Mouse (Mus musculus): ENCODE results near the gene Adam23. TPM values are rescaled to one million over a fixed set of nuclear protein-coding genes. Genes with fewer than 3 reads are reported as not detected.
"Not testable (repeated sequence)": the region's sequence is repeated elsewhere in the genome, so short reads cannot be mapped to it uniquely, and the experiment has no call there.

Gene Adam23
- total and polyA plus RNA-seq, 2 experiments from 2014 or later: 16.4 to 65.6 TPM

DNA sequence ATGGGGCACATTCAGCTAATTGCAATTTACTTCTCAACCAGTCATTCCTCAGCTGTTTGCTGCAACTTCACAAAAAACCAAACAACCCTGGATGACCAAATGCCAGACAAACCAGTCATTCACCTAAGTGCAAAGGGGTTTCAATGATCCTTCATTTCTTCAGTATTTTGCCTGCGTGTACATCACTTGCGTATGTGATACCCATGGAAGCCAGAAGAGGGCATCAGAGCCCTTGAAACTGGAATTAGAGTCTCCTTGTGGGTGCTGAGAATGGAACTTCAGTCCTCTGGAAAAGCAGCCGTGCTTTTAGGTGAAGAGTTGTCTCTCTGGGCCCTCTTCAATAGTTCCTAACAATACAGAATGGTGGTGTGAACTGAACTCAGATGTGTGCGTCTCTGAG, 163.9 kb downstream of the Adam23 start:
- Histone ChIP-seq H3K4me2 (ENCODE audit: low read depth) (no peak overlapping the region), H3K4me3 (ENCODE audit: low read depth, low read length) (no peak overlapping the region), H3K27me3 (ENCODE audit: insufficient read depth, low read length) (0 out of 2 replicates have a peak, but pooled peaks cover 2% of the 10 kb centered on the region), H3K4me1 (ENCODE audit: insufficient read depth) (no peaks in the 10 kb centered on the region), H3K27ac (ENCODE audit: low read depth, low read length) (no peak overlapping the region), H3K9ac (no peak overlapping the region), H3K9me3 (ENCODE audit: low read length) (no peaks in the 10 kb centered on the region), H3K36me3 (ENCODE audit: insufficient read depth) (no peaks in the 10 kb centered on the region)
- TF ChIP-seq CTCF (IDR thresholded peaks at IDR 0.05; ENCODE audit: low read depth): peak; percentile 18; the same call in 1 of the 2 replicates
- 90% methylated on average over 4 of the region's 4 CpGs for WGBS
- ATAC-seq: no peak
- no peak for DNase-seq

DNA sequence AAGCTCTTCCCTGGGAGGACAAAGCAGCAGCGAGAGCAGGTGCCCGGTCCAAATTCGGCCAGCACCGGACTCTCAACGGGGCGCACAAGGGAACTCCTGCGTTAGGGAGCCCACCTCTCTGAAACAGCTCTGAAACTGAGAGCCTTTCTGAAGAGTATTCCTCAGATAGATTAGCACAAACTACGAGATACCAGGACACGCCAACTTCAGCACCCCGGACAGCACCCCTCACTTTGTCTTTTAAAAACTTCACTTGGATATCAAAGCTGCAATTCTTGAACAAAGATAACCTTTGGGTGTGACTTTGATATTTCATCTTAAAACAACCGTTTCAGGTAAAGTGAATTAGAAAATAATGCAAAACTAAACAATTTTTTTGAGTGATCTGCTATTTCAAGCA, 168.9 kb downstream of the Adam23 start:
- ATAC-seq: no peak
- WGBS: 3% methylated on average over 11 of the region's 11 CpGs
- Histone ChIP-seq H3K27ac (ENCODE audit: low read depth, low read length) (no peak overlapping the region), H3K9ac (no peak overlapping the region), H3K9me3 (ENCODE audit: low read length) (no peaks in the 10 kb centered on the region), H3K27me3 (ENCODE audit: insufficient read depth, low read length) (peaks cover 7% of the 10 kb centered on the region; the same call in 1 of the 2 replicates), H3K4me3 (ENCODE audit: low read depth, low read length) (peak overlapping the region; percentile 9; the same call in 1 of the 2 replicates), H3K4me2 (ENCODE audit: low read depth) (peak overlapping the region; percentile 38; the same call in 1 of the 2 replicates), H3K4me1 (ENCODE audit: insufficient read depth) (no peaks in the 10 kb centered on the region), H3K36me3 (ENCODE audit: insufficient read depth) (no peaks in the 10 kb centered on the region)
- TF ChIP-seq CTCF (IDR thresholded peaks at IDR 0.05; ENCODE audit: low read depth): no peak
- DNase-seq: no peak

DNA sequence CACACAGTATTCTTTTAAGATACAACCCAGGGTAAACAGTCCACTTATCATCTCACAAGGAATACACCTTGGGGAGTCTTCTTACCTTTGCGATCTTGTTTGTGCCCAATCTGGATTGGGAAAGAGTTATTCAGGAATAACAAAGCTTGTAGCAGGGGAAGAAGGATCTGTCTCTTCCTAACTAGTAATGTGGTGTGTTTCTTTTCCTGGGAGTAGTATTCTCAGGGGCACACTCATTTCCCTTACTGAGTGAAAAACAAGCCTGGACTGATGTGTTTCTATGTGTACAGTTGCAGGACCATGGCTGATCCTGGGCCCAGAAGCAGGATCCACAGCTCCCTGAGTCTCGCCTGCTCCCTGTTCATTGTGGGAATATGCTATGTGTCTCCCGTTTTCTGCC, 170.0 kb downstream of the Adam23 start, which contains the start of gene Gm39653:
Gm39653 (plus strand) TSS at position 301 of the 400 bp plus-strand sequence.
- no peak for ATAC-seq
- Histone ChIP-seq H3K9me3 (ENCODE audit: low read length) (no peaks in the 10 kb centered on the region), H3K27ac (ENCODE audit: low read depth, low read length) (no peak within 1 kb of the TSS), H3K4me3 (ENCODE audit: low read depth, low read length) (no peak within 1 kb of the TSS), H3K4me2 (ENCODE audit: low read depth) (no peak within 1 kb of the TSS), H3K27me3 (ENCODE audit: insufficient read depth, low read length) (peaks cover 7% of the 10 kb centered on the region; the same call in 1 of the 2 replicates), H3K9ac (no peak within 1 kb of the TSS), H3K36me3 (ENCODE audit: insufficient read depth) (no peaks in the 10 kb centered on the region), H3K4me1 (ENCODE audit: insufficient read depth) (no peaks in the 10 kb centered on the region)
- DNase-seq: no peak
- TF ChIP-seq CTCF (IDR thresholded peaks at IDR 0.05; ENCODE audit: low read depth): no peak
- WGBS: 85% methylated on average over 3 of the region's 3 CpGs

DNA sequence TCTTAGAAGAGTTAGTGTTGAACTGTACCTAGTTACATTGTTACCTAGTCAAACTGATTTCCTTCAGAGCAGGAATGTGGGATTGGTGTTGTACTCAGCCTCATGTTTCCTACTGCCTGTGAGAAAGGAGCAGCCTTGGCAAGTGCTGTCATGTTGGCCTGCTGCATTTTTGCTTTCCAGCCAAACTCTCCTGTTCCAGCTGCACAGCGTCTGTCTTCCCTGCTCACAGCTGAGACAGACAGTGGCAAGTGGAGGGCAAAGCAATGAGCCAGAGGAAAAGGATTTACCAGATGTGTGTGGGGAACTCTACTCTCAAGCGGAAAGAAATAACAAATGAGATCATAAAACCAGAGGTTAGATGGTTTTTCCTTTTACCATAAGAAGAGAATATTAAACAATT, 182.5 kb downstream of the Adam23 start:
- no peak for TF ChIP-seq CTCF (IDR thresholded peaks at IDR 0.05; ENCODE audit: low read depth)
- ATAC-seq (no peak), DNase-seq (no peak)
- H3K27ac ChIP-seq (ENCODE audit: low read depth, low read length): no peak overlapping the region
- no peak overlapping the region for H3K4me2 ChIP-seq (ENCODE audit: low read depth)
- no peak overlapping the region for H3K4me3 ChIP-seq (ENCODE audit: low read depth, low read length)
- H3K4me1 ChIP-seq (ENCODE audit: insufficient read depth): no peaks in the 10 kb centered on the region
- WGBS: 59% methylated on average over 2 of the region's 2 CpGs
- H3K27me3 ChIP-seq (ENCODE audit: insufficient read depth, low read length): no peaks in the 10 kb centered on the region
- no peaks in the 10 kb centered on the region for H3K9me3 ChIP-seq (ENCODE audit: low read length)
- H3K36me3 ChIP-seq (ENCODE audit: insufficient read depth): no peaks in the 10 kb centered on the region
- no peak overlapping the region for H3K9ac ChIP-seq

DNA sequence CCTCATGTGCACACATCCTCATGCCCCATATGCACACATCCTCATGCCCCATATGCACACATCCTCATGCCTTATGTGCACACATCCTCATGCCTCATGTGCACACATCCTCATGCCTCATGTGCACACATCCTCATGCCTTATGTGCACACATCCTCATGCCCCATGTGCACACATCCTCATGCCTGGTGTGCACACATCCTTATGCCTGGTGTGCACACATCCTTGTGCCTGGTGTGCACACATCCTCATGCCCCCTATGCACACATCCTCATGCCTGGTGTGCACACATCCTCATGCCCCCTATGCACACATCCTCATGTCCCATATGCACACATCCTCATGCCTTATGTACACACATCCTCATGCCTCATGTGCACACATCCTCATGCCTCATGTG, 184.7 kb downstream of the Adam23 start:
- H3K9me3 ChIP-seq (ENCODE audit: low read length); DNase-seq; H3K4me1 ChIP-seq (ENCODE audit: insufficient read depth); H3K27me3 ChIP-seq (ENCODE audit: insufficient read depth, low read length); H3K4me3 ChIP-seq (ENCODE audit: low read depth, low read length); H3K4me2 ChIP-seq (ENCODE audit: low read depth); H3K9ac ChIP-seq; ATAC-seq; H3K36me3 ChIP-seq (ENCODE audit: insufficient read depth); H3K27ac ChIP-seq (ENCODE audit: low read depth, low read length): not testable (repeated sequence)

DNA sequence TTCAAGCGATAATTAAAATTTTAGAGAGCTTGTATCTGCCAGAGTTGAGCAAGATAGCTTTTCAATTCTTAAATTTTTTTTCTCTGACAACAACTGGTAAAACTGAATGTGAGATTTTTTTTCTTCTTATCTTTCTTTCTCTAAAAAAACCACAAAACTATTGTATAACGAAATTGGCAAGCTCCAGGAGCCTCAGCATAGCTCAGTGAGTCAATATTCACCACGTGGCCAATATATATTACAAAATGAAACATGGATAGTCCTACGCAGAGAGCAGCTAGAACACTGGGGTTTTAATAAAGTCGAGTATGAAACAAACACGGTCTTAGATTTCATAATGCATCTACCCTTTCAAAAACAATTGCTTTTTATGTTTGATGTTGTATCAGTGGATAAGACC, 194.2 kb downstream of the Adam23 start:
- Histone ChIP-seq H3K4me3 (ENCODE audit: low read depth, low read length) (no peak overlapping the region), H3K4me1 (ENCODE audit: insufficient read depth) (no peaks in the 10 kb centered on the region), H3K9me3 (ENCODE audit: low read length) (no peaks in the 10 kb centered on the region), H3K4me2 (ENCODE audit: low read depth) (no peak overlapping the region), H3K9ac (no peak overlapping the region), H3K27ac (ENCODE audit: low read depth, low read length) (no peak overlapping the region), H3K27me3 (ENCODE audit: insufficient read depth, low read length) (no peaks in the 10 kb centered on the region), H3K36me3 (ENCODE audit: insufficient read depth) (no peaks in the 10 kb centered on the region)
- TF ChIP-seq CTCF (IDR thresholded peaks at IDR 0.05; ENCODE audit: low read depth): no peak
- no peak for ATAC-seq
- DNase-seq: no peak
- WGBS: 78% methylated on average over 6 of the region's 6 CpGs

Other genes starting within 250 kb of the Adam23 start
- gene Gpr1, start 231.3 kb upstream of the Adam23 start, total RNA-seq (2014; rRNA removed): 0.62 and 0.95 TPM in 2 replicates
- 0.45 and 0.47 TPM in 2 replicates for gene Gpr1, start 231.3 kb upstream of the Adam23 start, polyA plus RNA-seq (2015; fragmentation: Nextera tagmentation; extraction: Ambion mirVana)
- gene Zdbf2, start 172.6 kb upstream of the Adam23 start, total RNA-seq (2014; rRNA removed): 18.4 and 30.3 TPM in 2 replicates
- gene Zdbf2, start 172.6 kb upstream of the Adam23 start, polyA plus RNA-seq (2015; fragmentation: Nextera tagmentation; extraction: Ambion mirVana): 7.4 and 23.9 TPM in 2 replicates
- not detected in 2 replicates for gene Gm39653, start 170.1 kb downstream of the Adam23 start, total RNA-seq (2014; rRNA removed)
- gene Gm39653, start 170.1 kb downstream of the Adam23 start, polyA plus RNA-seq (2015; fragmentation: Nextera tagmentation; extraction: Ambion mirVana): not detected in 2 replicates
- gene Dytn, start 241.0 kb downstream of the Adam23 start, total RNA-seq (2014; rRNA removed): 0.08 TPM in 1 of 2 replicates, not detected in the other
- not detected in 2 replicates for gene Dytn, start 241.0 kb downstream of the Adam23 start, polyA plus RNA-seq (2015; fragmentation: Nextera tagmentation; extraction: Ambion mirVana)